Mouse (Mus musculus) hindbrain, embryonic 11.5 days (tissue): ENCODE data around the gene Nmral1. TPM values are rescaled to one million over a fixed set of nuclear protein-coding genes. Genes with fewer than 3 reads are reported as not detected.
"Not testable (repeated sequence)": the region's sequence is repeated elsewhere in the genome, so short reads cannot be mapped to it uniquely, and the experiment has no call there.

Experiments used
- ATAC-seq: fragments of 200-750 bp; cut with Nextera tagmentation; 2 replicates; pipeline ENCODE4 v1.8.0; 2017; ENCODE audit warnings: mild to moderate bottlenecking, moderate TSS enrichment, moderate library complexity; ENCODE audit not compliant: low FRiP score
- DNase-seq: peaks from one replicate; pipeline ENCODE4 v3.0.0-alpha.2; 2015; ENCODE audit warnings: low spot score
- H3K27ac ChIP-seq: fragments of 300-500 bp; sonication (generic); 2 replicates; pipeline ENCODE4 v1.5.1; 2014; ENCODE audit warnings: mild to moderate bottlenecking, low read depth, low read length
- H3K27me3 ChIP-seq: fragments of 300-500 bp; sonication (generic); 2 replicates; pipeline ENCODE4 v1.6.1; 2014; ENCODE audit warnings: mild to moderate bottlenecking, low read length, moderate library complexity, mixed read lengths; ENCODE audit not compliant: control insufficient read depth, insufficient read depth
- H3K36me3 ChIP-seq: fragments of 300-500 bp; sonication (generic); 2 replicates; pipeline ENCODE4 v1.6.1; 2014; ENCODE audit warnings: mild to moderate bottlenecking, low read length, moderate library complexity, mixed read lengths; ENCODE audit not compliant: control insufficient read depth, insufficient read depth
- H3K4me1 ChIP-seq: fragments of 300-500 bp; sonication (generic); replicated peaks from 2 replicates; pipeline ENCODE4 v1.6.1; 2014; ENCODE audit warnings: low read length, mixed read lengths; ENCODE audit not compliant: control insufficient read depth, insufficient read depth
- H3K4me2 ChIP-seq: fragments of 300-500 bp; sonication (generic); replicated peaks from 2 replicates; pipeline ENCODE4 v1.6.1; 2014; ENCODE audit warnings: mild to moderate bottlenecking, low read depth, low read length
- H3K4me3 ChIP-seq: fragments of 300-500 bp; sonication (generic); 2 replicates; pipeline ENCODE4 v1.5.1; 2014; ENCODE audit warnings: low read depth, low read length
- H3K9ac ChIP-seq: fragments of 300-500 bp; sonication (generic); 2 replicates; pipeline ENCODE4 v1.6.1; 2014; ENCODE audit warnings: low read depth, low read length
- H3K9me3 ChIP-seq: fragments of 300-500 bp; sonication (generic); 2 replicates; pipeline ENCODE4 v1.6.1; 2016; ENCODE audit warnings: low read length; ENCODE audit not compliant: control insufficient read depth
- WGBS: fragments of 180-500 bp; shearing (Covaris S2); extraction: QIAGEN DNeasy Blood & Tissue Kit; methylation state at CpG from one replicate; pipeline ENCODE4 v1.1.7; 2014; 5-methylcytosine and 5-hydroxymethylcytosine counted together
- polyA plus RNA-seq: library from polyadenylated mRNA; unstranded; fragments of >200 nt; fragmentation: Nextera tagmentation; extraction: Ambion mirVana; gene quantifications from 2 replicates; pipeline ENCODE4 v1.2.1, GENCODE M21; 2014

The Nmral1 gene
- polyA plus RNA-seq, 1 experiment from 2014 or later, result 147 TPM

DNA sequence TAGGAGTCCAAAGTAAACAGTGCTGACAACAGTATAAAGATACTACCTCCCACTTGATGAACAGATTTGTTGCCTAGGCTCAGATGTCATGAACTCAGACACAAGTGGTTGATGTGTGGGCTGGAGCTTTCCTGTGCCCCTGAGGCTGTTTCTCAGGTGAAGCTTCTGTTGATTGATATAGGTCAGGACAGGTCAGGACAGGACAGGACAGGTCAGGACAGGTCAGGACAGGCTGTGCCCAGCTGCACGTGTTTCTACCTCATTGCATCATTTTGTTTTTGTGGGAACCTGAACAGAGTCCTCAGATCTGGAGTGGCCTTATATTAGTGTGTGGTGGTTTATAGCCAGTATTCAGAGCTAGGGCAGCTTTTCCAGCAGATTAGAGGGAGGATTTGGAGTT lies 16.5 kb downstream of the Nmral1 start:
- no peaks in the 10 kb centered on the region for H3K4me1 ChIP-seq
- DNase-seq, result no peak
- H3K27me3 ChIP-seq, result no peaks in the 10 kb centered on the region
- H3K4me3 ChIP-seq, result no peak overlapping the region
- H3K9ac ChIP-seq, result no peak overlapping the region
- no peaks in the 10 kb centered on the region for H3K9me3 ChIP-seq
- H3K27ac ChIP-seq, result no peak overlapping the region
- no peak overlapping the region for H3K4me2 ChIP-seq
- H3K36me3 ChIP-seq, result peaks cover 12% of the 10 kb centered on the region; the same call in 1 of the 2 replicates
- WGBS, result 80% methylated on average over 1 of the region's 1 CpGs
- ATAC-seq, result no peak

DNA sequence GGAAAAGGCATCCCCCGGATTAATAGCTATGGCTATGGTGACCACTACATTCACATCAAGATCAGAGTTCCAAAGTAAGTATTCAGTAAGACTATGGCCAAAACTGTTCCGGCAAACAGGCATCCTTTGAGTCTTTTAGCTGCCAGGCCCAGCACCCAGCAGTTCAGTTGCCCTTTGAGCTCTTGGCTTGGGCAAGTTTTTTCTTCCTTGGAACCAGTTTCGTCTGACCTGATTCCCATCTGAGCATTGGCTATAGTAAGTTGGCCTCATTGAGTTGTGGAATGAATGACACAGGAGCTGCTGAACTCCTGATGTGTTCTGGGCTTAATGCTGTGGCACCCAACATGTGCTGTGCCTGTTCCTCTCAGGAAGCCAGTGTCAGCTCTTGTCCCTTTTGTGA lies 17.9 kb downstream of the Nmral1 start:
- Histone ChIP-seq H3K36me3 (peaks cover 15% of the 10 kb centered on the region; the same call in 1 of the 2 replicates), H3K27me3 (no peaks in the 10 kb centered on the region), H3K4me1 (no peaks in the 10 kb centered on the region), H3K4me2 (no peak overlapping the region), H3K9ac (no peak overlapping the region), H3K4me3 (no peak overlapping the region), H3K27ac (no peak overlapping the region), H3K9me3 (no peaks in the 10 kb centered on the region)
- DNase-seq (no peak), ATAC-seq (no peak)
- 89% methylated on average over 3 of the region's 3 CpGs for WGBS

- WGBS, result 99% methylated on average over 4 of the region's 4 CpGs
- H3K36me3 ChIP-seq, H3K4me2 ChIP-seq, H3K9me3 ChIP-seq, H3K27ac ChIP-seq, H3K4me1 ChIP-seq, ATAC-seq, H3K4me3 ChIP-seq, H3K9ac ChIP-seq, DNase-seq, H3K27me3 ChIP-seq: not testable (repeated sequence)
Measured at GRCm38 (mm10) chr16:4689371-4689770, 29.8 kb downstream of the Nmral1 start.

DNA sequence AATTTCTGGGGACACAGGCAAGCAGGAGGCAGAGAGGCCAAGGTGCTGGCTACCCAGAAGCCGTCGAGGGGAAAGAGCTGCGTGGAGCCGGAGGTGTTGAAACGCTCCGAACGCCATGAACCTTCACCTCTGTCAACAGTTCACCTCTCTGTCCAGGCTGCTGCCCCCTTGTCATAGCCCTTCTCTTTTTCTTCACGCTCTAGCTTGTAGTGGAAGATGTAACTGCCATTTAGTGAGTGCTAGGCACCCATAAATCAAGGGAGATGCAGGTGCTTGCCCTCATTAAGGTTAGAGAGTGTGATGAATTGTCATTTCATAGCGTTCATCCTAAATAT lies 34.7 kb downstream of the Nmral1 start:
- H3K9me3 ChIP-seq, result no peaks in the 10 kb centered on the region
- no peaks in the 10 kb centered on the region for H3K36me3 ChIP-seq
- H3K27me3 ChIP-seq, result no peaks in the 10 kb centered on the region
- no peak; the same call in none of the 2 replicates for ATAC-seq
- peak overlapping the region; percentile 87 for H3K9ac ChIP-seq
- H3K27ac ChIP-seq, result no peak overlapping the region
- no peak for DNase-seq
- WGBS, result 5% methylated on average over 9 of the region's 9 CpGs
- H3K4me3 ChIP-seq, result peak overlapping the region; percentile 88
- H3K4me2 ChIP-seq, result peak overlapping the region; percentile 83
- peaks cover 4% of the 10 kb centered on the region; the same call in 1 of the 2 replicates for H3K4me1 ChIP-seq

- peak overlapping the region; percentile 2; the same call in 1 of the 2 replicates for H3K27ac ChIP-seq
Measured at GRCm38 (mm10) chr16:4683581-4684456, 35.3 kb downstream of the Nmral1 start.

GRCm38 (mm10) chr16:4683193-4683580 lies 36.0 kb downstream of the Nmral1 start:
- H3K4me3 ChIP-seq, result peak overlapping the region; percentile 88
- H3K9ac ChIP-seq, result peak overlapping the region; percentile 59
- H3K36me3 ChIP-seq, result no peaks in the 10 kb centered on the region
- peak overlapping the region; percentile 2; the same call in 1 of the 2 replicates for H3K27ac ChIP-seq
- H3K4me2 ChIP-seq, result peak overlapping the region; percentile 83
- H3K9me3 ChIP-seq, result no peaks in the 10 kb centered on the region
- H3K4me1 ChIP-seq, result peaks cover 7% of the 10 kb centered on the region
- WGBS, result 34% methylated on average over 9 of the region's 9 CpGs
- DNase-seq (no peak), ATAC-seq (no peak)
- no peaks in the 10 kb centered on the region for H3K27me3 ChIP-seq

More at GRCm38 (mm10) chr16:4683581-4684456, 35.3 kb downstream of the Nmral1 start:
- Histone ChIP-seq H3K9ac (peak overlapping the region; percentile 87), H3K4me1 (peaks cover 4% of the 10 kb centered on the region; the same call in 1 of the 2 replicates), H3K4me2 (peak overlapping the region; percentile 83), H3K27me3 (no peaks in the 10 kb centered on the region), H3K36me3 (no peaks in the 10 kb centered on the region), H3K4me3 (peak overlapping the region; percentile 88), H3K9me3 (no peaks in the 10 kb centered on the region)
- WGBS, result under 1% methylated on average over 54 of the region's 54 CpGs
- ATAC-seq, result peak; percentile 82
- DNase-seq, result peak; percentile 98

- Histone ChIP-seq H3K27ac (no peak overlapping the region), H3K4me1 (peaks cover 7% of the 10 kb centered on the region), H3K9ac (no peak overlapping the region; the same call in 1 of the 2 replicates), H3K4me2 (no peak overlapping the region), H3K9me3 (no peaks in the 10 kb centered on the region), H3K27me3 (no peaks in the 10 kb centered on the region), H3K4me3 (no peak overlapping the region), H3K36me3 (no peaks in the 10 kb centered on the region)
- ATAC-seq, result no peak
- no peak for DNase-seq
- WGBS, result 76% methylated on average over 4 of the region's 4 CpGs
Measured at GRCm38 (mm10) chr16:4682628-4683179, 36.5 kb downstream of the Nmral1 start.

GRCm38 (mm10) chr16:4680922-4681455 lies 38.2 kb downstream of the Nmral1 start:
- WGBS, result 89% methylated on average over 3 of the region's 3 CpGs
- not testable (repeated sequence) for ATAC-seq

More at GRCm38 (mm10) chr16:4680922-4681455, 38.2 kb downstream of the Nmral1 start:
- H3K27ac ChIP-seq, H3K9ac ChIP-seq, H3K4me2 ChIP-seq, H3K36me3 ChIP-seq, H3K27me3 ChIP-seq, H3K9me3 ChIP-seq, DNase-seq, H3K4me1 ChIP-seq, H3K4me3 ChIP-seq: not testable (repeated sequence)
